Mouse (Mus musculus) common myeloid progenitor, adult 5-6 weeks (primary cell): ENCODE data around the gene Slc16a6. TPM values are rescaled to one million over a fixed set of nuclear protein-coding genes. Genes with fewer than 3 reads are reported as not detected.
"Not testable (repeated sequence)": the region's sequence is repeated elsewhere in the genome, so short reads cannot be mapped to it uniquely, and the experiment has no call there.

Experiments used
- ATAC-seq: replicated peaks from 2 replicates; pipeline ENCODE4 v1.8.0; 2016; ENCODE audit warnings: low read depth, mild to moderate bottlenecking, moderate TSS enrichment, inconsistent platforms; ENCODE audit not compliant: poor library complexity, severe bottlenecking
- total RNA-seq: library from RNA; stranded (forward); fragments of 200-1000, 187-1606 nt; gene quantifications from 2 replicates; pipeline ENCODE4 v1.2.3, GENCODE M21; 2017

Slc16a6 gene
- 11.5 and 12.8 TPM in 2 replicates for total RNA-seq

DNA sequence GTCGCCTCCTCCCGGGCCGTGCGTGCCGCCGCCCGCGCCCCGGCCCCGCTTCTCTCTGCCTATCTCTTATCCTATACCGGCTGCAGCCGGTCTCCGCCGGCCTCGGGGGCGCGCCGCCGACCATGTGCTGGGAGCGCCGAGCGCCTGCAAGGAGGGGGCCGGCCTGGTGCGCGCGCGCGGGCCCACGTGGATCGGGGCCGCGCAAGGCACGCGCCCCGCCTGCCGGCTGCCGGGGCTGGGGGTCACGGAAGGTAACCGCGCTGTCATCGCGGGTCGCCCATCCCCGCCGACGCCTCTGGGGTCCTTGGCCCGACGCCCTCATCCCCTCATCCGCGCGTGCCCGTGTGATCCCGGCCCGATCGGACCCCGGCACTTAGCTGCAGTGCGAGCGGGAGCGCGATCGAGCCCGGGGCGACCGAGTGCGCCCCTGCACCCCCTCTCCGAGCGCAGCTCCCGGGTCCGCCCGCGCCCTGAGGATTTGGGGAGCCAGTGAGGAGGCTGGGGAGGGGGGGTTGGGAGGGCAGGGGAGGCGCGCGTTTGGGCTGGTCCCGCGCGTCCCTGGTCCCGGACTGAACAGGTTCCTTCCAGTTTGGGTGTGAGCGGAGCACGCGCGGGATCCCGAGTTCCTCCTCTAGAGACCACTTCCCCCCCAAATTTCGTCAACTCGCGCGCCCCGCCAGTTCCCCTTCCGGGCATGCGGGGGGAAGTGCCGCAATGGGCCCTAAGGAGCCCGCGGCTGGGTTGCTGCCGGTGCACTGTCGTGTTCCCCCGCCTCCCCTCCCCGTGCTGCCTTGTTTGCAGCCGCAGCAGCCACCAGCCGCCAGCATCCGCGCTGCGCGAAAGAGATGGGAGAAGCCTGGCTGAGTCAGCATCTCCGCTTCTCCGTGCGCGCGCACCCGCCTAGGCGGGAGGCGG, at the start of gene Slc16a6, which contains the start of gene Arsg:
TSS of gene Slc16a6 (minus strand) at position 428 of the 915 bp plus-strand sequence.
TSS of gene Arsg (plus strand) at position 204 of the 915 bp plus-strand sequence.
- ATAC-seq = peak; percentile 73

DNA sequence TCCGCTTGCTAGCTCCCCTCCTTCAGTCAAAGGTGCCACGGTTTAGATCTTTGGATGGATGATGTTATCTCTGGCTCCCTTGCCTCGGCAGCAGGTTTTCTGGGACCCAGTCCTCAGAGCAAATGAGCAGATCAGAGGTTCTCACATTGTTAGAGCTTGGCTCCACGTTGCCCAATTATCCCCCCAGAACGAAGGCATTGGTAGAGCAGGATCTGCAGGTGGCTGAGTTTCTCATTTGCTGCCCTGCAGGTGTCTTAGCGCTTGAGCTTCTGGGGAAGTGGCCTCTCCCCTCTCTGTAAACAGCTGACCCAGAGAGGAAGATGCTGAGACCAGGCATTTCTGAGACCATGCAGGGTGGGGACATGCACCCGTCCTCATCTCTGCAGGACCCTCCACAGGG, 47.6 kb upstream of the Slc16a6 start:
- ATAC-seq = no peak

DNA sequence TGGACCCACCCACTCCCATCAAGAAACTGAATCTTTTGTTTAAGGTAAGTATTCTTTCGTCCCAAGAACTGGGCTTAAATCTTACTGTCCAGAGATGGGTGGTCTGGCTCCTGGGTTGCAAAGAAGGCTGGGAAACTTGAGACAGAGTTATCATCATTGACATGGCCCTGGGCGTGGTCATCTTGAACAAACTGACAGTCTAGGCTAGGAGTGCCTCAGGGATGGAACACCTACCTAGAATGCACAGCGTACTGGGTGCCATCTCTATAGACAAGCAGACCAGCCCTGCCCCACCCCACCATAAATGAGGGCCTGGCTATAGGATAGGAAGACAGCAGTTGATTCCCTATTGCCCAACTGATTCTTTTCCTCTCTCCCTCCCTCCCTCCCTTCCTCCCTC, 44.4 kb upstream of the Slc16a6 start:
- peak; percentile 42; the same call in 1 of the 2 replicates for ATAC-seq

DNA sequence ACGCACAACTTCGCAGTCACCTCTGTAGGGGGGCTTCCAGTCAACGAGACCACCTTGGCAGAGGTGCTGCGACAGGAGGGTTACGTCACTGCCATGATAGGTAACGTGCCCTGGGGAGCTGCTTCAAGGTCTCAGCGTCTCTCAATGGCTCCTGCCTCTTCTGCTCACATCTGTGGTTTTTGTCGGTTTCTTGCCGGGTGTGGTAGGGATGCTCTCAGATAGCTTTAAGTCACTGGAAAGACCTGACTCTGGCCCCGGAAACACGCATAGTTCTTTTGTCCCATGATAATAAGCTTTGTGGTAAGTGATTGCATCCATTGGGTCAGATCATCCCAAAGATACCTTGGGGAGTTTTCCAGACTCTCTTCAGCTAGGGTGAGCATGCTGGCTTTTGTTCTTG, 43.9 kb upstream of the Slc16a6 start:
- no peak; the same call in 1 of the 2 replicates for ATAC-seq

GRCm38 (mm10) chr11:109514064-109514612, 40.7 kb upstream of the Slc16a6 start:
- no peak for ATAC-seq

- ATAC-seq = no peak
Measured at GRCm38 (mm10) chr11:109512995-109513675, 39.7 kb upstream of the Slc16a6 start.

GRCm38 (mm10) chr11:109507068-109507467, 33.7 kb upstream of the Slc16a6 start:
- ATAC-seq = no peak

GRCm38 (mm10) chr11:109505823-109506222, 32.4 kb upstream of the Slc16a6 start:
- ATAC-seq = no peak

DNA sequence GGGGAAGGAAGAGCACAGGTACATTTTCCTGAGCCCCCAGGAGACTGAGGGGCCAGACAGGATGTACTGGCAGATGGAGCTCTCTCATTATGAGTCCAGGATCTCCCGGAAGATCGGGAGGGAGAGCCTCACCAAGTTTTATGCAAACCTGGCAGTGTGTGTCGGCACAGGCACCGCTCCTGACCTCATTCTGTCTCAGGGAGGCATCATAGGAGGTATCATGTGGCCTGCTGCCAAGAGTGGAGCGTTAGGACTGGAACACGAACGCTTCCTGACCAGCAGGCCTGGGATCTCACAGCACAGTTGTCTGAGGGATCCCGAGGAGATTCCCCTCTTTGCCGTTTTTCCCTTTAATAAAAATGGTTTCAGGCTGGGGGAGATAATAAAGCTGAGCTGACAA, 31.6 kb upstream of the Slc16a6 start:
- no peak for ATAC-seq

DNA sequence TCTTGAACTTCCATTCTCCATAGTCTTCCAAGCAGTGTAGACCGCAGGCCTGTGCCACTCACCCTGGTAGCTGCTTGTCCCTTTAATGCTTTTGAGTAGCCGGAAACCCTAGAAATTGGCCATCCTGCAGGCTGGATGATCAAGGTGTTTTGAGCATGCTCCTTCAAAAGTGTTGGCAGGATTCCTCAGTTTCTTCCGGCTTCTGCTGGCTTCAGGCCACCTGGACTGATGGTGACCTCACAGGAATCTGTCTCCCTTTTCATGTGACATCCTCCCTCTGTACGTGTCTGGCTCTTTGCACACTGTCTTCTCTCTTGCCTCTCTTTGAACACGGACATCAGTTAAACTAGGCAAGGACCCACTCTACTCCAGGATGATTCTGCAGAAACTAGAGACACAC, 26.8 kb upstream of the Slc16a6 start:
- ATAC-seq = no peak

- no peak for ATAC-seq
Measured at GRCm38 (mm10) chr11:109497990-109498389, 24.6 kb upstream of the Slc16a6 start.

GRCm38 (mm10) chr11:109496996-109497714, 23.8 kb upstream of the Slc16a6 start:
- ATAC-seq = peak; percentile 38

- no peak for ATAC-seq
Measured at GRCm38 (mm10) chr11:109496475-109496993, 23.1 kb upstream of the Slc16a6 start.

GRCm38 (mm10) chr11:109495771-109496474, 22.5 kb upstream of the Slc16a6 start:
- peak; percentile 50 for ATAC-seq

- no peak for ATAC-seq
Measured at GRCm38 (mm10) chr11:109494890-109495770, 21.7 kb upstream of the Slc16a6 start.

- not testable (repeated sequence) for ATAC-seq
Measured at GRCm38 (mm10) chr11:109492847-109493464, 19.6 kb upstream of the Slc16a6 start.

DNA sequence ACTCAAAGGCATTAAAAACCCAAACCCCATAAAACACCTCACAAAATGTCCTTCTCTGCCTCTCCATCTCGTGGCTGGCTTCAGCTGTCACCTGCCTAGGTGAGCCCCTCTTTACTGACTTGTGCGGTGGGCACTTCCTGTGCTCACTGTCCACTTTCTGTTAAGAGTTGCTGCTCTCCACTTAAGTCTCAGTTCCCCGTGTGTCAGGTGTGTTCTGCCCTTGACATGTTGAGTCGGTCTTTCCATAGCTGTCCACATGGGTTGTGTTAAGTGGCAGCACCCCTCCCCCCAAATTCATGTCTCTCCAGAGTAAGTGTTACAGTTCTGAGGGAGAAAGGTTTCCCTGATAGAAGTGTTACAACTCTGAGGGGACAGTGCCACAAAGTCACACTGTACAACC, 18.4 kb upstream of the Slc16a6 start:
- ATAC-seq = no peak

DNA sequence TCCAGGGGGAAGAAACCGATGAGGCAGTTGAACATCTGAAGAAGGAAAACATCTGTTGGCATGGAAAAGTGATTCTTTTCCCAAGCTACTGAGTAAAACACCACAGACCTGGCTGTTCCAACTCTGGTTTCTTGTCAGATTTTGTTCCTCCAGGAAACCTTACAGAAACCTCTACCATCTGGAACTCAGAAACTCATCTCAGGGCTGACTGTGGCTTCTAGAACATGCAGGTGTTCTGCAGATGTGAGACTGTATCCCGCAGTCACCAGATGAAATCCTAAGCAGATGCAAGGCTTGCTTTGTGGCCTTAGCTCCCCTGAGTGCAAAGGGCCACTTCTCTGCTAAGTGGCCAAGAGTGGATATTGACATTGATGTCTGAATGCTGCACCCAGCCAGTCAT, 16.4 kb upstream of the Slc16a6 start:
- no peak for ATAC-seq
